Mouse (Mus musculus) hindbrain, embryonic 16.5 days (tissue): ENCODE data around the gene Rgs3. TPM values are rescaled to one million over a fixed set of nuclear protein-coding genes. Genes with fewer than 3 reads are reported as not detected.

ENCODE experiments used
- ATAC-seq: fragments of 200-750 bp; cut with Nextera tagmentation; 2 replicates; pipeline ENCODE4 v1.8.0; 2017; ENCODE audit warnings: moderate TSS enrichment, moderate library complexity
- H3K27ac ChIP-seq: fragments of 300-500 bp; sonication (generic); 2 replicates; pipeline ENCODE4 v1.5.1; 2014; ENCODE audit warnings: low read depth, mild to moderate bottlenecking, control low read depth, low read length, moderate library complexity
- H3K27me3 ChIP-seq: fragments of 300-500 bp; sonication (generic); replicated peaks from 2 replicates; pipeline ENCODE4 v1.6.1; 2014; ENCODE audit warnings: low read length; ENCODE audit not compliant: control insufficient read depth, insufficient read depth
- H3K36me3 ChIP-seq: fragments of 300-500 bp; sonication (generic); 2 replicates; pipeline ENCODE4 v1.6.1; 2014; ENCODE audit warnings: mild to moderate bottlenecking, low read length, moderate library complexity, mixed read lengths; ENCODE audit not compliant: control insufficient read depth, insufficient read depth
- H3K4me1 ChIP-seq: fragments of 300-500 bp; sonication (generic); 2 replicates; pipeline ENCODE4 v1.6.1; 2014; ENCODE audit warnings: low read depth, low read length; ENCODE audit not compliant: control insufficient read depth, insufficient read depth
- H3K4me2 ChIP-seq: fragments of 300-500 bp; sonication (generic); 2 replicates; pipeline ENCODE4 v1.6.1; 2014; ENCODE audit warnings: mild to moderate bottlenecking, low read length, control low read depth, moderate library complexity
- H3K4me3 ChIP-seq: fragments of 300-500 bp; sonication (generic); 2 replicates; pipeline ENCODE4 v1.5.1; 2014; ENCODE audit warnings: mild to moderate bottlenecking, low read length, control low read depth, moderate library complexity
- H3K9ac ChIP-seq: fragments of 300-500 bp; sonication (generic); 2 replicates; pipeline ENCODE4 v1.6.1; 2014; ENCODE audit warnings: low read depth, mild to moderate bottlenecking, control low read depth, low read length, moderate library complexity
- H3K9me3 ChIP-seq: fragments of 300-500 bp; sonication (generic); 2 replicates; pipeline ENCODE4 v1.6.1; 2014; ENCODE audit warnings: mild to moderate bottlenecking, low read length, moderate library complexity; ENCODE audit not compliant: control insufficient read depth
- WGBS: fragments of 180-500 bp; shearing (Covaris S2); extraction: QIAGEN DNeasy Blood & Tissue Kit; methylation state at CpG from one replicate; pipeline ENCODE4 v1.1.7; 2014; 5-methylcytosine and 5-hydroxymethylcytosine counted together
- polyA plus RNA-seq: library from polyadenylated mRNA; unstranded; fragments of >200 nt; fragmentation: Nextera tagmentation; extraction: Ambion mirVana; gene quantifications from 2 replicates; pipeline ENCODE4 v1.2.1, GENCODE M21; 2015

Rgs3 gene
- polyA plus RNA-seq, 1 experiment from 2014 or later, result 58.1 TPM

DNA sequence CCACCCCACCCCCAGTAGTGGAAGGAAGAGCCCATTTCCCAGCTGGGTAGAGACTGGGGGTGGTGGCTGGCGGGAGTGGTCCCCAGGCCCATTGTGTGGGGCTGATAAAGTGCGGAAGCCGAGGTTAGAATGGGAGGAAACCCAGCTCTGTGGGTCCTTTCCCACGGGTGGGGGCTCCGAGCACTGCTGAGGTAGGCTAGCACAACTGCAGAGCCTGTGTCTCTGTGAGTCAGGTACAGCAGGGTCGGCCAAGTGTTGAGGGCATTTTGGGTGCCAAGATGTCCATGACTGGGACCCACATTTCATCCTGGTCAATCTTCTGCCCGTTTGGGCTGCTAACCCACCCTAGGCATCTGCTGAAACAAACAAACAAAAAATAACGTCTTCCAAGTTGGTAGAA is 135.9 kb downstream of the Rgs3 start:
- 0 out of 2 replicates have a peak, but pooled peaks have one; percentile 4 for ATAC-seq
- peaks cover 17% of the 10 kb centered on the region for H3K36me3 ChIP-seq

DNA sequence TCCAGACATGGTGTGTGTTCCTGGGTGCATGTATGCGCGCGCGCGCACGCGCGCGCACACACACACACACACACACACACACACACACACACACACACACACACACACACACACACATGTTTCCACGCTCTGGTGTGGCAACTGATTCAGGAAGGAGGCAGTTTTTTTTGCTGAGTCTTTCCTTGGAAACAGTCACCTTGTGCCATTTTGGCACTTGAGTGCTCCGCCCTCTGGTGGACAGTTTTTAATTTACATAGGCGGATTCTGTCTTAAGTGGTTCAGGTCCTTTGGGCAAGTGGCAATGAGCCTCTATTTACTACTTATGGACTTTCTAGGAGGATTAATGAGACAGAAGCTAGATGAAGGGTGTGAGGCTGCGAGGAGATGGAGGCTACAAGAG is 136.3 kb downstream of the Rgs3 start:
- Histone ChIP-seq H3K9me3 (no peaks in the 10 kb centered on the region), H3K4me1 (peaks cover 37% of the 10 kb centered on the region), H3K36me3 (peaks cover 15% of the 10 kb centered on the region), H3K9ac (0 out of 2 replicates have a peak overlapping the region, but pooled peaks have one; percentile 11), H3K27me3 (no peaks in the 10 kb centered on the region), H3K4me3 (no peak overlapping the region), H3K4me2 (no peak overlapping the region), H3K27ac (0 out of 2 replicates have a peak overlapping the region, but pooled peaks have one; percentile 20)
- ATAC-seq, result no peak
- WGBS, result 66% methylated on average over 11 of the region's 13 CpGs

More for the DNA sequence above, 135.9 kb downstream of the Rgs3 start:
- no peak overlapping the region for H3K9ac ChIP-seq
- H3K27me3 ChIP-seq, result no peaks in the 10 kb centered on the region
- H3K27ac ChIP-seq, result peak overlapping the region; percentile 20; the same call in 1 of the 2 replicates
- H3K4me2 ChIP-seq, result no peak overlapping the region
- no peak overlapping the region for H3K4me3 ChIP-seq
- H3K4me1 ChIP-seq, result peaks cover 37% of the 10 kb centered on the region
- WGBS, result 71% methylated on average over 8 of the region's 8 CpGs
- no peaks in the 10 kb centered on the region for H3K9me3 ChIP-seq

DNA sequence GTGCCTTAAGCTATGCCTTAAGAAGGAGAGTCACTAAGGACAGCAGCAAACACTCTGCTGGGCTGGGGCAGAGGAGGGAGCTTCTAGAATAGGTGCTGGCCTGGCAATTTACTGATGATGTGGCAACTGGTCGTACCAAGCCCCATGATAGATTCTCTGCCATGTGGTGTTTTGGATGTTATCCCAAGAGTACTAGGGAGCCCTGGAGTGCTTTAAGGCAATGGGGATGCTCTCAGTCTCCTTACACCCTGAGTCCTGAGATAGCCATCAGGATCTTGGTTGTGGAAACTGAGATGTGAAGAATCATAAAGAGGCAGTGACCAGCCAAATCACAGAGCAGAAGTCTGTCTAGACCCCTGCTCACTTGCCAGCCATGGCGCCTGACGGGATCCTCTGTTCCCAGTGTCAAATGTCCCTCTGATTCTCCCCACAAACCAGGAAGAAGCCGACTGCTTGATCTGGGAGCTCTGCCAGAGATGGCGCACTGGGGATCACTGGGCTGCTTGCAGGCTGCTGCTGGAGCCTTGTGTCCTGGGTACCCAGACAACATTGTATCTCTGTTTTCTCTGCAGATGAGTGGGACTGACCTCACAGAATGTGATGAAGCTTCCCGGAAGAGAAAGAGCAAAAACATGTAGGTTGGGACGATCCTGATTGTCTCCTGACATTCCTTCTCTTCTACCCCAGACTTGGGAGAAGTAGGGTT is 137.2 kb downstream of the Rgs3 start:
- 44% methylated on average over 7 of the region's 7 CpGs for WGBS
- no peak for ATAC-seq
- H3K4me2 ChIP-seq, result no peak overlapping the region
- no peak overlapping the region for H3K9ac ChIP-seq
- H3K36me3 ChIP-seq, result peaks cover 15% of the 10 kb centered on the region
- H3K27me3 ChIP-seq, result no peaks in the 10 kb centered on the region
- H3K4me3 ChIP-seq, result no peak overlapping the region
- no peaks in the 10 kb centered on the region for H3K9me3 ChIP-seq
- H3K4me1 ChIP-seq, result peaks cover 37% of the 10 kb centered on the region
- H3K27ac ChIP-seq, result no peak overlapping the region; the same call in 1 of the 2 replicates

DNA sequence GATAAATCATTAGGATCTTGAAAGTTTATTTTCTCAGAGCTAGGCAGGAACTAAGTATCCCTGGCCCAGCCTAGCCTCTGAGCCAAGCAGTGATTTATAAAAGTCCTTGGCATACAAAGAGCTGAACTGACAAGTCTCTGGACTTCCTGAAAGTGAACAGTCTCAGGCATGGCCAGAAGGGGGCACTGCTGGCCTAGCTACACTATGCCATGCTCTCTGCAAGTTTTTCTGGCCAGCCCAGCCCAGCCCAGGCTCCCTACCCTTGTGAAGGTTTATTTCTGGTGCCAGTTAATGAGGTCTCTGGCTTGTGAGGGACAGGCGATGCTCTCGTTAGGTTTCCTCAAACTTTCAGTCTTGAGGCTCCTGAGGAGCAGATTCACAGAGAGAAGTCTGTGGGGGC is 137.8 kb downstream of the Rgs3 start:
- WGBS, result 12% methylated on average over 2 of the region's 2 CpGs

DNA sequence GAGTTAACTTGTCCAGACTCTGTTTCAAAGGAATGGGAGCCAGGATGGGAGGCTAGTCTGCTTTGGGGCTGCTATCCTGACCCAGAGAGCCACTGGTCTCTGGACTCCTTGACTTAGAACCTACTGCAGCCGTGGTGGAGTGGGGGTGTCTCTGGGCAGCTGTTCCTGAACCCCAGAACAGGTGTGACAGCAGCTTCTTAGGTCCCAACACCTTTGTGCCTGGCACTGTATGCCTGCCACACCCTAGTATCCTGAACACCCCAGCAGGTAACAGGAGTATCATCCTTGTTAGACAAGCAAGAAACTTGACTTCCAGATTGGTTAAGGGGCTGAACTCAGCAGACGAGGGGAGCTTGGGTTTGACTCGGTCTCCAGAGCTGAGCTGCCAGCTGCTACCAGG is 138.9 kb downstream of the Rgs3 start:
- Histone ChIP-seq H3K4me3 (no peak overlapping the region), H3K9me3 (no peaks in the 10 kb centered on the region), H3K27ac (no peak overlapping the region), H3K9ac (no peak overlapping the region), H3K27me3 (no peaks in the 10 kb centered on the region), H3K4me1 (peaks cover 37% of the 10 kb centered on the region), H3K36me3 (peaks cover 18% of the 10 kb centered on the region), H3K4me2 (no peak overlapping the region)
- WGBS, result 58% methylated on average over 3 of the region's 3 CpGs
- ATAC-seq, result no peak

More for the DNA sequence above, 137.8 kb downstream of the Rgs3 start:
- peak; percentile 57 for ATAC-seq
- H3K27ac ChIP-seq, result no peak overlapping the region; the same call in 1 of the 2 replicates
- no peak overlapping the region for H3K9ac ChIP-seq
- no peaks in the 10 kb centered on the region for H3K9me3 ChIP-seq
- no peak overlapping the region for H3K4me2 ChIP-seq
- no peaks in the 10 kb centered on the region for H3K27me3 ChIP-seq
- H3K4me3 ChIP-seq, result no peak overlapping the region
- H3K36me3 ChIP-seq, result peaks cover 14% of the 10 kb centered on the region
- H3K4me1 ChIP-seq, result peaks cover 37% of the 10 kb centered on the region

DNA sequence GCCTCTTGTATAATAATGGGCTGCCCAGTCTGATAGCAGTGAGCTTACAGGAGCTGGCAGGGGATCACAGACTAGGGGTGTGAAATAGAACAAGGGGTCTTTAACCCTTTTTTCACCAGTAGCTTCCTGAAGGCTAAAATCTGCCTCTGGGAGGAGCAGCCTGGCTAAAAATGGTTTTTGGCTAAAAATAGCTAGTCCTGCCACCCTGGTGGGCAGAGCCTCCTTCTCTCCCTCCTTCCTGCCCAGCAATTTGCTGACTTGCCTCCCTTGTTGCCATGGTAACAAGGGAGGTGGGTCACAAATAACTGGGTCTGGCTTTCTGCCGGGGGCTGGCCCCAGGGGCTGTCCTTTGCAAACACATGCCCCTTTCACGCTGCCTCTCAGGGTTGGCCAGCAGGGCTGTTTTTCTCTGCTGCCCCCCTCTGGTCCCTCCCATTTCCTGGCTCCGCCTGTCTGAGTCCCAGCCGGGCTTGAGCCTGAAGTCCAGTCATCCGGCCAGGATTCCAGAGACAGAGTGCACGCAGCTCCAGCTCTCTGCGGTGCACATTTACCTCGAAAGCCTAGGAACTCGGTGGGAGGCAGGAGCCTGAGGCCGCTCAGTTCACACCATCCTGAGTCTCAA is 139.7 kb downstream of the Rgs3 start:
- peak overlapping the region; percentile 23 for H3K4me3 ChIP-seq
- ATAC-seq, result peak; percentile 89
- no peaks in the 10 kb centered on the region for H3K9me3 ChIP-seq
- WGBS, result 2% methylated on average over 10 of the region's 10 CpGs
- no peaks in the 10 kb centered on the region for H3K27me3 ChIP-seq
- peak overlapping the region; percentile 16 for H3K9ac ChIP-seq
- H3K4me2 ChIP-seq, result peak overlapping the region; percentile 49
- H3K36me3 ChIP-seq, result peaks cover 23% of the 10 kb centered on the region
- no peak overlapping the region; the same call in 1 of the 2 replicates for H3K27ac ChIP-seq
- peaks cover 37% of the 10 kb centered on the region for H3K4me1 ChIP-seq

DNA sequence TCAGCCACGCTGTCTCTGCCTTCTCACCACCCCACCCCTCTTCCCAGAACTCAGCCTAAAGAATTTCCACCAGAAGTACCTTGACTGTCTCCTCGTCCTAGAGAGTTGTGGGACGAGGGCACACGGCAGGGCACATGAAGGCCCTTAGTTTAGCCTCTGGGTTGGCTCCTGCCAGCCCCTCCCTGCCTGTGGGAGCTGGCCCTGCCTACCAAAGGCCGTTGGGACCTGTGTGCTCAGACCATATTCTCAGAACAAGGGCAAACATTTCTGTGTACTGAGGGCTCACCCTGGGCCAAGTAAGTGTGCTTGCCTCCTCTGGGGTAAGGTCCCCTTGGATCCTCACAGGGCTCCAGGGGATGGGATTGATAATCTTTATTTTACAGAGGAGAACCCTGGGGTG is 140.8 kb downstream of the Rgs3 start:
- peak overlapping the region; percentile 8; the same call in 1 of the 2 replicates for H3K4me3 ChIP-seq
- 81% methylated on average over 5 of the region's 5 CpGs for whole genome bisulfite sequencing
- peak overlapping the region; percentile 49 for H3K4me2 ChIP-seq
- H3K4me1 ChIP-seq, result peaks cover 29% of the 10 kb centered on the region
- peaks cover 24% of the 10 kb centered on the region for H3K36me3 ChIP-seq
- H3K9me3 ChIP-seq, result no peaks in the 10 kb centered on the region
- ATAC-seq, result no peak
- H3K9ac ChIP-seq, result 0 out of 2 replicates have a peak overlapping the region, but pooled peaks have one; percentile 17
- no peaks in the 10 kb centered on the region for H3K27me3 ChIP-seq
- H3K27ac ChIP-seq, result no peak overlapping the region

DNA sequence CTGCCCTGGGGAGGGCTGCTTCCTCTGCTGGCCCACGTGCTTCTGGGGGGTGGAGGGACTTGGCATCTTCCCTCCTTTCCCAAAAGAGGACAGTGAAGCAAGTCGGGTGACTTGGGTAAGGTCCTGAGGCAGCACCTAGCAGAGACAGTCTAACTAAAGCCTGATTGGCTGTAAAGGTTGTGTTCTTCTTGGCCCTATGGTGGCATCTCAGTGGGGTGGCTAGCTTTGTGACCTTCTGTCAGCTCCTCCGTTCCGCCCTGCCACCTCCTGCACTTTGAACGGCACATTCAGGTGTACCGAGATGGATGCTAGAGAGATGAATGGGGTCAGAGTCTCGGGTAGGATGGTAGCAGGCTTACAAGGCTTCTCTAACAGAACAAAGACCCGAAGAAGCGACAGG is 143.5 kb downstream of the Rgs3 start:
- no peak overlapping the region for H3K4me2 ChIP-seq
- WGBS, result 68% methylated on average over 9 of the region's 9 CpGs
- H3K9ac ChIP-seq, result no peak overlapping the region
- no peaks in the 10 kb centered on the region for H3K9me3 ChIP-seq
- no peak for ATAC-seq
- H3K27ac ChIP-seq, result no peak overlapping the region
- H3K4me1 ChIP-seq, result peaks cover 13% of the 10 kb centered on the region
- no peak overlapping the region for H3K4me3 ChIP-seq
- peaks cover 24% of the 10 kb centered on the region for H3K36me3 ChIP-seq
- no peaks in the 10 kb centered on the region for H3K27me3 ChIP-seq

DNA sequence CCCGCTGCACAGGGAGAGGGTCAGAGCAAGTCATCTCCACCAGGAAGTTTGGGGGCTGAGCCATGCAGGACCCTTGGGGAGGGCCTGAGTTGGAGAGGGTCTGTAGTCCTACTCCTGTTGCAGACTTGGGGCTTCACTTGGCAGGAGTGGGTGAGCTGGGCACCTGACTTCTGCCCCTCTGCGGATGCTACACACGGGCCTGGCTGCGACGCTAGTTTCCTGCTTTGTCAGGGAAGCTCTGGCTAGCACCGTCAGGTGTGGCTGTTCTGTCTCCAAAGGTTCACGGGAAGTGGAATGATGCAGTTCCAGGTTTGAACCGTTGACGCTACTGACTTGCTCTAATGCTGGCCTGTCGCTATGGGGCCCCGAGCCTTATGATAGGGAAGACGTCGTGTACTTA is 144.6 kb downstream of the Rgs3 start:
- no peak for ATAC-seq
- Histone ChIP-seq H3K9me3 (no peaks in the 10 kb centered on the region), H3K4me1 (peaks cover 6% of the 10 kb centered on the region; the same call in 1 of the 2 replicates), H3K36me3 (peaks cover 24% of the 10 kb centered on the region), H3K4me3 (no peak overlapping the region), H3K27ac (no peak overlapping the region), H3K4me2 (no peak overlapping the region), H3K27me3 (no peaks in the 10 kb centered on the region), H3K9ac (no peak overlapping the region)
- WGBS, result 97% methylated on average over 13 of the region's 13 CpGs
